Mouse (Mus musculus) CD8-positive naive resting alpha-beta T cell, adult 2 months (primary cell): Measurements from ENCODE around the gene Uvrag.
A peak's percentile ranks its signal among the peaks of the same experiment; 100 is the strongest.
"Not testable (repeated sequence)": the region's sequence is repeated elsewhere in the genome, so short reads cannot be mapped to it uniquely, and the experiment has no call there.

Experiments
- DNase-seq, 2 experiments: peaks; one replicate each; pipeline ENCODE4 v3.0.0; 2022; ENCODE audit warnings: low read depth in 2 of 2, low spot score in 2 of 2

Uvrag gene

GRCm38 (mm10) chr7:99100087-99100486 lies 40.9 kb downstream of the Uvrag start:
- DNase-seq = no peak

- no peak for DNase-seq
Measured at GRCm38 (mm10) chr7:99097781-99098180, 43.2 kb downstream of the Uvrag start.

GRCm38 (mm10) chr7:99097128-99097527 lies 43.8 kb downstream of the Uvrag start:
- DNase-seq = no peak

GRCm38 (mm10) chr7:99095191-99095590 lies 45.8 kb downstream of the Uvrag start:
- DNase-seq = peak; percentile 57 to 75

- no peak for DNase-seq
Measured at GRCm38 (mm10) chr7:99094336-99094735, 46.6 kb downstream of the Uvrag start.

- DNase-seq = no peak
Measured at GRCm38 (mm10) chr7:99091915-99092645, 48.9 kb downstream of the Uvrag start.

- DNase-seq = no peak
Measured at GRCm38 (mm10) chr7:99089716-99090115, 51.2 kb downstream of the Uvrag start.

- no peak for DNase-seq
Measured at GRCm38 (mm10) chr7:99088576-99089346, 52.2 kb downstream of the Uvrag start.

GRCm38 (mm10) chr7:99087581-99087980 lies 53.4 kb downstream of the Uvrag start:
- no peak for DNase-seq

- DNase-seq = peak; percentile 76 to 86
Measured at GRCm38 (mm10) chr7:99086646-99087443, 54.1 kb downstream of the Uvrag start.

- DNase-seq = no peak
Measured at GRCm38 (mm10) chr7:99085249-99085648, 55.7 kb downstream of the Uvrag start.

- DNase-seq = peak; percentile 24 to 61
Measured at GRCm38 (mm10) chr7:99079522-99079921, 61.4 kb downstream of the Uvrag start.

GRCm38 (mm10) chr7:99078805-99079204 lies 62.1 kb downstream of the Uvrag start:
- DNase-seq = no peak

GRCm38 (mm10) chr7:99077234-99077633 lies 63.7 kb downstream of the Uvrag start:
- DNase-seq = no peak

- DNase-seq = no peak
Measured at GRCm38 (mm10) chr7:99075101-99075500, 65.8 kb downstream of the Uvrag start.

GRCm38 (mm10) chr7:99073734-99074372 lies 67.1 kb downstream of the Uvrag start:
- no peak for DNase-seq

GRCm38 (mm10) chr7:99067710-99068109 lies 73.2 kb downstream of the Uvrag start:
- DNase-seq = no peak

- no peak for DNase-seq
Measured at GRCm38 (mm10) chr7:99065920-99066319, 75.0 kb downstream of the Uvrag start.

- DNase-seq = no peak
Measured at GRCm38 (mm10) chr7:99065391-99065831, 75.5 kb downstream of the Uvrag start.

- no peak for DNase-seq
Measured at GRCm38 (mm10) chr7:99064795-99065194, 76.1 kb downstream of the Uvrag start.

- DNase-seq = not testable (repeated sequence)
Measured at GRCm38 (mm10) chr7:99062263-99062662, 78.7 kb downstream of the Uvrag start.
